Mouse (Mus musculus): ENCODE results near the gene Akirin1.

- TF ChIP-seq POLR2A (IDR thresholded peaks at IDR 0.05; ENCODE audit: insufficient read depth, low read depth, low read length) (no peak), CTCF (IDR thresholded peaks at IDR 0.05) (no peak)
These were observed 56.8 kb downstream of the Akirin1 start for GRCm38 (mm10) chr4:123693384-123693783.

All from heart, adult 2 months (tissue).